Mouse (Mus musculus) thymus, adult 2 months (tissue): ENCODE data around the gene Crkl. TPM values are rescaled to one million over a fixed set of nuclear protein-coding genes. Genes with fewer than 3 reads are reported as not detected.
A peak's percentile ranks its signal among the peaks of the same experiment; 100 is the strongest.

Source experiments
- DNase-seq: peaks from one replicate; pipeline ENCODE4 v3.0.0; 2021
- H3K27ac ChIP-seq: fragments of 200-500 bp; 2 replicates; pipeline ENCODE4 v1.5.1; 2012; ENCODE audit warnings: low read length, control low read depth; ENCODE audit not compliant: control insufficient read depth, insufficient read depth
- H3K27me3 ChIP-seq: fragments of 200-500 bp; 2 replicates; pipeline ENCODE4 v1.6.1; 2012; ENCODE audit warnings: mild to moderate bottlenecking, low read length, moderate library complexity, mixed read lengths; ENCODE audit not compliant: control insufficient read depth, insufficient read depth
- H3K36me3 ChIP-seq: fragments of 200-500 bp; 2 replicates; pipeline ENCODE4 v1.6.1; 2012; ENCODE audit warnings: mild to moderate bottlenecking, low read length, moderate library complexity; ENCODE audit not compliant: control insufficient read depth, insufficient read depth
- H3K4me1 ChIP-seq: fragments of 200-500 bp; replicated peaks from 2 replicates; pipeline ENCODE4 v1.6.1; 2012; ENCODE audit warnings: low read length; ENCODE audit not compliant: control insufficient read depth, insufficient read depth
- H3K4me3 ChIP-seq: fragments of 200-500 bp; 2 replicates; pipeline ENCODE4 v1.5.1; 2012; ENCODE audit warnings: mild to moderate bottlenecking, low read length, control low read depth, moderate library complexity; ENCODE audit not compliant: control insufficient read depth, insufficient read depth
- CTCF ChIP-seq: fragments of 200-500 bp; IDR thresholded peaks from 2 replicates; pipeline ENCODE4 v1.5.1; 2012; ENCODE audit warnings: mild to moderate bottlenecking, control low read depth, low read length, moderate library complexity, borderline replicate concordance; ENCODE audit not compliant: control insufficient read depth, poor library complexity, insufficient read depth; ENCODE audit errors: extremely low read depth
- POLR2A ChIP-seq: fragments of 200-500 bp; IDR thresholded peaks from 2 replicates; pipeline ENCODE4 v1.6.1; 2012; ENCODE audit warnings: mild to moderate bottlenecking, low read length, control low read depth, moderate library complexity; ENCODE audit not compliant: control insufficient read depth, poor library complexity, insufficient read depth; ENCODE audit errors: extremely low read depth
- WGBS: fragments of 180-500 bp; shearing (Covaris S2); methylation state at CpG from one replicate; pipeline ENCODE4 v1.1.7; 2018; 5-methylcytosine and 5-hydroxymethylcytosine counted together
- polyA plus RNA-seq: library from polyadenylated mRNA; depleted of rRNA; stranded (reverse); fragments of >200 nt; gene quantifications from 2 replicates; pipeline ENCODE4 v1.2.3, GENCODE M21; 2012; rRNA removed

Crkl gene
- polyA plus RNA-seq, 1 experiment, result 147 TPM

GRCm38 (mm10) chr16:17530640-17531288 is 79.0 kb downstream of the Crkl start, which contains the start of gene Thap7:
Gene Thap7 (minus strand): TSS chr16:17531136.
- H3K27ac ChIP-seq, result peak within 1 kb of the TSS; percentile 84
- TF ChIP-seq POLR2A (peak; percentile 88), CTCF (peak; percentile 46; the same call in 1 of the 2 replicates)
- WGBS, result under 1% methylated on average over 67 of the region's 67 CpGs
- no peaks in the 10 kb centered on the region for H3K27me3 ChIP-seq
- H3K36me3 ChIP-seq, result peaks cover 19% of the 10 kb centered on the region
- peak within 1 kb of the TSS; percentile 69 for H3K4me3 ChIP-seq
- peak; percentile 97 for DNase-seq
- H3K4me1 ChIP-seq, result peaks cover 12% of the 10 kb centered on the region

GRCm38 (mm10) chr16:17532271-17532670 is 80.5 kb downstream of the Crkl start:
- Histone ChIP-seq H3K27me3 (no peaks in the 10 kb centered on the region), H3K4me1 (peaks cover 12% of the 10 kb centered on the region), H3K36me3 (peaks cover 9% of the 10 kb centered on the region), H3K4me3 (no peak overlapping the region), H3K27ac (no peak overlapping the region)
- WGBS, result 79% methylated on average over 4 of the region's 4 CpGs
- TF ChIP-seq CTCF, result no peak
- TF ChIP-seq POLR2A, result no peak
- DNase-seq, result no peak

GRCm38 (mm10) chr16:17532676-17533329 is 81.0 kb downstream of the Crkl start:
- H3K4me3 ChIP-seq, result no peak overlapping the region
- DNase-seq, result no peak
- no peaks in the 10 kb centered on the region for H3K27me3 ChIP-seq
- H3K27ac ChIP-seq, result no peak overlapping the region
- peaks cover 4% of the 10 kb centered on the region for H3K36me3 ChIP-seq
- 89% methylated on average over 14 of the region's 14 CpGs for WGBS
- H3K4me1 ChIP-seq, result peaks cover 12% of the 10 kb centered on the region
- TF ChIP-seq CTCF, result no peak
- TF ChIP-seq POLR2A, result no peak

- 95% methylated on average over 3 of the region's 3 CpGs for WGBS
- DNase-seq, result peak; percentile 29
Observed at GRCm38 (mm10) chr16:17536584-17536983, 84.8 kb downstream of the Crkl start.

More at GRCm38 (mm10) chr16:17536584-17536983, 84.8 kb downstream of the Crkl start:
- Histone ChIP-seq H3K4me3 (no peak overlapping the region), H3K4me1 (peaks cover 2% of the 10 kb centered on the region), H3K36me3 (no peaks in the 10 kb centered on the region), H3K27ac (no peak overlapping the region), H3K27me3 (no peaks in the 10 kb centered on the region)
- TF ChIP-seq POLR2A, result no peak
- TF ChIP-seq CTCF, result no peak

Other genes with a start within 250 kb of the Crkl start
- gene Ube2l3, start 249.3 kb upstream of the Crkl start, polyA plus RNA-seq, result 70.5 and 75.0 TPM in 2 replicates
- 0.41 and 0.51 TPM in 2 replicates for gene Rimbp3, start 243.4 kb upstream of the Crkl start, polyA plus RNA-seq
- 6.0 and 7.0 TPM in 2 replicates for gene Hic2, start 218.4 kb upstream of the Crkl start, polyA plus RNA-seq
- gene Tmem191c, start 175.9 kb upstream of the Crkl start, polyA plus RNA-seq, result 63.6 and 72.6 TPM in 2 replicates
- gene Serpind1, start 120.6 kb upstream of the Crkl start, polyA plus RNA-seq, result 0.16 and 0.69 TPM in 2 replicates
- 7.5 and 8.1 TPM in 2 replicates for gene Snap29, start 46.0 kb upstream of the Crkl start, polyA plus RNA-seq
- 75.5 and 78.4 TPM in 2 replicates for gene Pi4ka, start 45.7 kb upstream of the Crkl start, polyA plus RNA-seq
- 0.93 and 1.4 TPM in 2 replicates for gene Aifm3, start 37.6 kb downstream of the Crkl start, polyA plus RNA-seq
- 291 and 303 TPM in 2 replicates for gene Lztr1, start 56.7 kb downstream of the Crkl start, polyA plus RNA-seq
- 139 and 141 TPM in 2 replicates for gene Thap7, start 79.1 kb downstream of the Crkl start, polyA plus RNA-seq
- gene Lrrc74b, start 109.3 kb downstream of the Crkl start, polyA plus RNA-seq, result 0.10 and 0.11 TPM in 2 replicates
- 1.6 and 1.8 TPM in 2 replicates for gene P2rx6, start 109.9 kb downstream of the Crkl start, polyA plus RNA-seq
- gene Slc7a4, start 131.2 kb downstream of the Crkl start, polyA plus RNA-seq, result 5.0 and 6.5 TPM in 2 replicates
- gene Smpd4, start 167.4 kb downstream of the Crkl start, polyA plus RNA-seq, result 134 and 144 TPM in 2 replicates
- 0.50 and 0.61 TPM in 2 replicates for gene Ccdc74a, start 194.5 kb downstream of the Crkl start, polyA plus RNA-seq